In the genomic region with DNA sequence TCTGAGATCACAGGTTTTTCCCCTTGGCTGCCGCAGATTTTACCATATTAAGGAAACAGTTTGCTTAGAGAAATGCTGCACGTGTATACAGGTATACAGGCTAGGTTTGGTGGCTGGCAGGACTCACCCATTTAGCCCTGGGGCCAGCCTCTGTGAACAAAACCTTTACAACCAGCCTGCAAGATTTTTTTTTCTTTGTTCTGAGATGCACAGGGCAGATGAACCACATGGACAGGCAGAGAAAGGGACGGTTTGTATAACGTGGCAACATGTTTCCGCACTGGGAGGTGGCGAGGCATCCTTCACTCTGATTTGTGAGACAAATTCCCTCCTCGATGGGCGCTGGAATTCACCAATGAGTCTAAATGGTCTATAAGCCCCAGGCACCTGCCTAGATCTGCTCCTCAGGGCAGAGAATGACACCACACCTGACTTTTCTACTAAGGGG, we compare ENCODE assay signal across 8 mouse cellular contexts.
DNase-seq lines count a peak whose midpoint lies in the region; ATAC-seq and TF ChIP-seq lines count a peak whose summit lies in the region.

No protein-coding gene starts in this region.

- no peaks in the 10 kb centered on the region for H3K9me3 ChIP-seq in heart, embryonic 15.5 days (replicated peaks)
- no peaks in the 10 kb centered on the region for H3K9me3 ChIP-seq in embryonic facial prominence, embryonic 12.5 days
- H3K9me3 ChIP-seq in hindbrain, postnatal 0 days (ENCODE audit: low read length): no peaks in the 10 kb centered on the region

- H3K4me3 ChIP-seq in heart, embryonic 15.5 days: no peak overlapping the region
- H3K4me3 ChIP-seq in embryonic facial prominence, embryonic 12.5 days: no peak overlapping the region
- H3K4me3 ChIP-seq in hindbrain, postnatal 0 days (ENCODE audit: low read length): no peak overlapping the region

- no peak for ATAC-seq in heart, embryonic 15.5 days (replicated peaks; ENCODE audit: insufficient number of reproducible peaks, insufficient read depth, low FRiP score, low read depth)
- ATAC-seq in embryonic facial prominence, embryonic 12.5 days (ENCODE audit: insufficient number of reproducible peaks, insufficient read depth, low FRiP score, low TSS enrichment): no peak
- 0 out of 2 replicates have a peak, but pooled peaks have one; percentile 18 for ATAC-seq in hindbrain, postnatal 0 days
- ATAC-seq in megakaryocyte progenitor cell, adult 5-6 weeks (replicated peaks; ENCODE audit: poor library complexity): no peak

- peaks cover 14% of the 10 kb centered on the region; the same call in 1 of the 2 replicates for H3K4me1 ChIP-seq in heart, embryonic 15.5 days (replicated peaks)
- peaks cover 14% of the 10 kb centered on the region for H3K4me1 ChIP-seq in embryonic facial prominence, embryonic 12.5 days
- H3K4me1 ChIP-seq in hindbrain, postnatal 0 days (ENCODE audit: insufficient read depth, low read length): no peaks in the 10 kb centered on the region

- no peak for TF ChIP-seq CTCF in hindbrain, postnatal 0 days (IDR thresholded peaks at IDR 0.05; ENCODE audit: low read depth)

- H3K36me3 ChIP-seq in heart, embryonic 15.5 days: no peaks in the 10 kb centered on the region
- no peaks in the 10 kb centered on the region for H3K36me3 ChIP-seq in embryonic facial prominence, embryonic 12.5 days
- no peaks in the 10 kb centered on the region for H3K36me3 ChIP-seq in hindbrain, postnatal 0 days (ENCODE audit: insufficient read depth, low read length)

- H3K9ac ChIP-seq in heart, embryonic 15.5 days: no peak overlapping the region
- no peak overlapping the region for H3K9ac ChIP-seq in embryonic facial prominence, embryonic 12.5 days
- peak overlapping the region; percentile 24; the same call in 1 of the 2 replicates for H3K9ac ChIP-seq in hindbrain, postnatal 0 days (replicated peaks; ENCODE audit: low read length)

- H3K27me3 ChIP-seq in heart, embryonic 15.5 days: no peaks in the 10 kb centered on the region
- no peaks in the 10 kb centered on the region for H3K27me3 ChIP-seq in embryonic facial prominence, embryonic 12.5 days
- H3K27me3 ChIP-seq in hindbrain, postnatal 0 days (ENCODE audit: insufficient read depth, low read length): no peaks in the 10 kb centered on the region

- DNase-seq in heart, adult 9 months (ENCODE audit: low spot score in 2 of 2): no peak
- no peak for DNase-seq in hindbrain, postnatal 0 days (ENCODE audit: low spot score)
- peak; percentile 7 for DNase-seq in lung, postnatal 14 days
- no peak for DNase-seq in urinary bladder, adult 2 months (ENCODE audit: low spot score)
- DNase-seq in gastrocnemius, adult 8-10 months (ENCODE audit: low spot score in 2 of 2): no peak

- H3K4me2 ChIP-seq in heart, embryonic 15.5 days: peak overlapping the region; percentile 48
- H3K4me2 ChIP-seq in embryonic facial prominence, embryonic 12.5 days (replicated peaks): peak overlapping the region; percentile 26
- peak overlapping the region; percentile 53 for H3K4me2 ChIP-seq in hindbrain, postnatal 0 days (ENCODE audit: low read depth, low read length)

- 74% methylated on average over 8 of the region's 8 CpGs for WGBS in heart, embryonic 15.5 days
- 66% methylated on average over 8 of the region's 8 CpGs for WGBS in embryonic facial prominence, embryonic 12.5 days
- 63% methylated on average over 8 of the region's 8 CpGs for WGBS in hindbrain, postnatal 0 days

- no peak overlapping the region for H3K27ac ChIP-seq in heart, embryonic 15.5 days
- H3K27ac ChIP-seq in embryonic facial prominence, embryonic 12.5 days: no peak overlapping the region
- H3K27ac ChIP-seq in hindbrain, postnatal 0 days: no peak overlapping the region
